Mouse (Mus musculus) frontal cortex, postnatal 25 days (tissue): ENCODE measurements around the gene Sh3gl2.
A peak's percentile ranks its signal among the peaks of the same experiment; 100 is the strongest.

Source experiments
- DNase-seq, 2 experiments: peaks; one replicate each; pipeline ENCODE4 v3.0.0; 2022; ENCODE audit warnings: low spot score in 2 of 2

The Sh3gl2 gene

DNA sequence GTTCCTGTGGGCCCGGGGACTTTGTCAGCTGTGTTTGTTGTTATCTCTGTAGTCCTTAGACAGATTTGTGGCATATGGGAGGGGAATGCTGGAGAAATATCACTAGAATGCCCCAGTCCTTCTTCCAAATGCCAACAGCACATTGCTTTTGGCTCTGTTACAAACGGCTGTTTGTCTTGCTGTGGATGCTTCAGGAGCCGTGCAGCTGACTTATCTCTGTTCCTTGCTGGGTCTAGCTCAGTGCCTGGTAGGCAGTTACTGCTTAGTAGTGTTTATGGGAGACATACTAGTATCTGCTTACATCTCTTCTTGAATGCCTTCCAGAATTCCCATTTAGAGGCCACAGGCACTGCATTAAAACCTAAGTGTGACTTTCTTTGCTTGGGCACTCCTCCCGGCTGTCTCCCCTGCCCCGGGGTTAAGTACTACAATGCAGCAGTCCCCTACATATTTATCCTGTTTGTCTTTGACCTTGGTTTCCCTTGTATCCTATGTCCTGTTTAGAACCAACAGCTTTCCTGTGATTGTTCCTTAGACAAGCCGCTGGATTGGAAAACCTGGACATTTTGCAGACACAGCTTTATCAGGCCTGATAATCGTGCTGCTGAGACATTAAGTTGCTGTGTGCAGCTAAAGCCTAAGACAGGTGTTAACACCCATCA is 101.1 kb downstream of the Sh3gl2 start:
- no peak for DNase-seq

GRCm38 (mm10) chr4:85319092-85319491 is 114.2 kb downstream of the Sh3gl2 start:
- no peak for DNase-seq

DNA sequence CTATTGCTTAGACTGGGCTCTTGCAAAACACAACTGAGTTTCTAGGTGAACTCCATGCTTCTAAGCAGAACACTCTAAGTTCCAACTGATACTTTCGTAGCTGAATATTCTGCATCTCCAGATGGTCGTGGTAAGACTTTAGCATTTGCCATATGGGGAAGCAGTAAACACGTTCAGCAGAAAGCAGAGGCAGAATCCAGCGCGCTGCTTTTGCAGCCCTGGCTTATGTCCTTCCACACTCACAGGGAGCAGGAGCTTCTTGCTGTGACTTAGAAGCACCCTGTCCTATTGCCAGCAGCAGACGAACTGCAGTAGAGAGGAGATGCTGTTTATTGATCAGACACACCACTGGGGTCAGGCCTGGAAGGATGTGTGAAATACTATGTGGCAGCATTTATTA is 120.5 kb downstream of the Sh3gl2 start:
- peak in 1 of 2 experiments; percentile 44 for DNase-seq

- DNase-seq, result no peak
Measured at GRCm38 (mm10) chr4:85326052-85326451, 121.1 kb downstream of the Sh3gl2 start.

- no peak for DNase-seq
Measured at GRCm38 (mm10) chr4:85334688-85335200, 129.8 kb downstream of the Sh3gl2 start.

DNA sequence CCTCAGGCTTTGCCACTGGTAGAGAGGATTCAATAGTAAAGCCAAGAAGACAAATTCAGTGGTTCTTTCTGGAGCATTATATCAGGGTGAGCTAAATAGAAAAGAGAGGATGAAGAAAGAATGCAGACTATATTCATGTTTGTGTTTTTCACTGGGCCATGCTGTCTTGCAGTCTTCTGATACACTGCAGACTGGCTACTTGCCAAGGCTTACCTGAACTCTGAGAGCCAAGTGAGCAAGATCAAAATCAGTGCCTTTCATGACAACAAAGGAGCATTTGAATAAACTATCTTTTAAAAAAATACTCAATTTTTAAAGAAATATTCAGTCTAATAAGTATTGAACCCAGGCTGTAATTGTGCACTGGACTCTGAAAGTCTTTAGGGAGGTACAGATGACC is 131.4 kb downstream of the Sh3gl2 start:
- DNase-seq, result no peak

GRCm38 (mm10) chr4:85339126-85339525 is 134.2 kb downstream of the Sh3gl2 start:
- no peak for DNase-seq

DNA sequence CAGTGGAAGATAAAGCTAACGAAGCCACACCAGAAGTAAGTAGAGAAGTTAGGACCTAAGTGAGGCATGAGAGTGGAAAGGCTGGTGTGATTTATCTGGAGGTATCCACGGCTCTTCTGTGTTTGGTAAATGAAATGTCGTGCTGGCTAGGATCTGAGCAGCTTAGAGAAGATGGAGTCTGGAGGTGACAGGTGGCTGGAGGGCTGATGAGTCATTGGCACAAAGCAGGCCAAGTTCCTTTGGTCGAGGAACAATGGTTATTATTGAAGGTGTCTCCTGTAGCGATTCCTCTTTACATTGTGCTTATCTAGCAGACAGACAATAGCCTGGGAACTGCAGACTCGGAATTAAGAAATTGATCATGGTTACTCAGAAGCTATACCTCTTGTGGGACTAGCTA is 135.8 kb downstream of the Sh3gl2 start:
- DNase-seq, result no peak

DNA sequence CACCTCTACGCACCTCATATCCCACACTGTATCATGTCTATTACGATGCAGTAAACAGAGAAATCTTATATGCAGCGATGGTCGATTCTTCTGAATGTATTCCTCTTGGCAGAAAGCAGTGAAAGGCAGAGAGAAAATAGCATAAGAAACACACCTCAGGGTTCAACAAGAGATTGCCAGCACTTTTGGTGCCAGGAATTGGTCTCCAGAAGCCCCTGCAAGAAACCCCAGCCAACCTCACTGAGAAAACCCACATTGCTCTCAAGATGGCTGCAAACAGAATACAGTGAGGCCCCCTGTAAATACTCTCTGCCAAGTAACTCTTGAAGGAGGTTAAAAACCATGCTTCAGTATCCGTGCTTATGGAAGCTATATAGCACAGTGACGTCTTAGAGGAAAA is 141.0 kb downstream of the Sh3gl2 start:
- no peak for DNase-seq

DNA sequence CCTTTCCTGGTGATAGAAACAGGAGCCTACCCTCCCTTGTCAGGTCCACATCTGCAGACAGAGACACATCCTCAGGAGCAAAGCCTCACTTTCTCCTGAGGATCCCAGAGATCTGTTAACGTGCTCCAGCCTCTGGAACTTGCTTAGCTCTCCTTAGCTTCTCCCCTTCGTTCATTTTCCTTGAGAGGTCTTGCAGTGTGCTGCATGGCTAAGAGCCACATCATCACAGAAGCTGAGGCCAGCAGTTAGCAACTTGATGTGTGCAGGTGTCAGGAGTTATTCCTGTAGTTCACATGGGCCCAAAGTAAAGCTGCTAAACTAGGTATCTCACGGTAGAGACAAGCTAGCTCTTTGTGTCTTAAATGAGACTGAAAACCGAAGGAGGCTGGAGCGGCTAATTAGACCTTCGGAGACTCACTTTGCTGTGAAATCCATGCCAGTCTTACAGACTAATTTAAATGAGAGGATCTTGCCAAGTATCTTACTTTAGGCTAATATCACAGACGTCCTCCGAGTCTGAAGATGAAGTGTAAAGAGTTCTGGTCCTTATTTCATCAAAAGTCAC is 143.2 kb downstream of the Sh3gl2 start:
- DNase-seq, result no peak

- DNase-seq, result no peak
Measured at GRCm38 (mm10) chr4:85362661-85363060, 157.7 kb downstream of the Sh3gl2 start.

- DNase-seq, result no peak
Measured at GRCm38 (mm10) chr4:85363205-85363604, 158.3 kb downstream of the Sh3gl2 start.

GRCm38 (mm10) chr4:85371036-85371435 is 166.1 kb downstream of the Sh3gl2 start:
- DNase-seq, result peak; percentile 25 to 41

DNA sequence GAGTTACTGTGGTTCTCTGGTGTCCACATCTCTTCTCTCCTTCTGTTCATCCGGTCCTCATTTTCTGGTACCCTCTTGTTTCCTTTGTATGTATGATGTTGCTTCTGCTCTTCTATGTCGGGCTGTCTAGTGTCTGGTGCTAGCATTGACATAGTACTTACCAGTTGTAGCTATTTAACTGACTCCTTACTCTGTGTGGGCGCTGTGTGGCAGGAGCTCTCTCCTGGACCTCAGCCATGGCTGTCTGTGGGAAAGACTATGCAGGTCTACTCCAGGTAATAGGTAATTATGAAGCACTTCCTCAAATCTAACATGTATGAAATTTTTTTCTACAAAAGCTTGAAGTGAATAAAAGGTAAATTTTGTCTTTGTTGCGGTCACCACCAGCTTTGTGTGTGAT is 169.9 kb downstream of the Sh3gl2 start:
- DNase-seq, result no peak

DNA sequence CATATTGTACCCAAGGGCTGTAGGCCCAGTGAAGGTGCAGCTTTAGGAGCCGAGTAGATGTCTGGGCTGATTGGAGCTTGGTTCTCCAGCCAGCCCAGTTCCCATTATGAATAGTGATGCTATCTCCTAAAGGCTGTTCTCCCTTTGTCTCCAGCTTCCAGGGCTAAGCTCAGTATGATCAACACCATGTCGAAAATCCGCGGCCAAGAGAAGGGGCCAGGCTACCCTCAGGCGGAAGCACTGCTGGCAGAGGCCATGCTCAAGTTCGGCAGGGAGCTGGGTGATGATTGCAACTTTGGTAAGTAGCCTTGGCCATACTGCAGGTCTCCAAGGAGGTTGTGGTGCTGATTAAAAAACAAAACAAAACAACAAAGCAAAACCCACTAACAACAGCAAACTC is 171.3 kb downstream of the Sh3gl2 start:
- DNase-seq, result no peak

- DNase-seq, result no peak
Measured at GRCm38 (mm10) chr4:85376610-85377009, 171.7 kb downstream of the Sh3gl2 start.

DNA sequence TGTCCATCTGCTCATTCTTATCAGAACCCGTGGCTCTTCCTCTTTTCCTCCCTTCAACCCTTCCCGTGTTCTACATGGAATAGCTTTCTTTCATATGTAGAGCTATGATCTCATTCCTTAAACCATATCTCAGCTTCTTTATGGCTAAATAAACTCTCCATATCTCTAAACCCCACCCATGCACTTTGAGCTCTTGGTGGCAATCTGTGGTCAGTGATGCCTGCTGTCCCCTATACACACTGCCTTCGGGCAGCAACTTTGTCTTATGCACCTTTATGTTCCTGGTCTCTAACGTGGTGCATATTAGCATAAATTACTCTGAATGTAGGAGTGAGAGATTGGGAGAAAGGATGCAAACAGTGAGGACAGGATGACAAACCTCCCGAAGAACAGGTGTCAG is 180.3 kb downstream of the Sh3gl2 start:
- DNase-seq, result no peak

DNA sequence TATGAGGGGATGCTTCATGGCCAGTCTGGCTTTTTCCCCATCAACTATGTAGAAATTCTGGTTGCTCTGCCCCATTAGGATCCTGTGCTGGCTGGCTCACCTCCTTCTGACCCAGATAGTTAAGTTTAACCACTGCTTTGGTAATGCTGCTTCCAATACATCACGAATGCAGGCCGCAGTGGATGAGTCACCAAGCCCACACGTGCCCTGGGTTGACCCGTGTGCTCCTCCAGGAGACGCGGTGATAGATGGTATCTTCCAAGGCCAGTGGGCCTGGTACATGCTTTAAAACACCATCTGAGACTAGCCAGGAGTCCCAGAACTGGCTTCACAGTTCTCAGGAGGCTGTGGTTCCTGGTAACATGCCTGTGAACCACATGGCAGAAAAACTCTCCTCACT is 182.8 kb downstream of the Sh3gl2 start:
- DNase-seq, result no peak

- DNase-seq, result no peak
Measured at GRCm38 (mm10) chr4:85391795-85392194, 186.9 kb downstream of the Sh3gl2 start.

DNA sequence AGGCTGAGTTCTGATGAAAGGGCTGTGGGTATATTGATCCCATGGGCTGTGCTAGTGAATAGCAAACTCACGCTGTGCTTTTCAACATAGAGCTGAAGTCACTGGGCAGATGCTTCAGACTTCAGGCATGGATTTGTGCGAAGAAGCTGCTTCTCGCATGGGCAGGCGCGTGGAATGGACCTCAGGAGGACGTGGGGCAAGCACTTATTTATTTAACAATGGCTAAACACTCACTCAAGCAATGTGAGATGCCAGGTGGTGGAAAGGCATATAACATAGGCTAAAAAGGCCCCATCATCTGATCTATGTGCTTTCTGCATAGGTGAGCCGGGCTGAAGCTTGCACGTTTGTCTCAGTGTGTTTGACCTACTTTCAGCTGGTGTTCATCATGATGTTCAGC is 193.8 kb downstream of the Sh3gl2 start:
- no peak for DNase-seq

GRCm38 (mm10) chr4:85402823-85403222 is 197.9 kb downstream of the Sh3gl2 start:
- peak in 1 of 2 experiments; percentile 56 for DNase-seq

DNA sequence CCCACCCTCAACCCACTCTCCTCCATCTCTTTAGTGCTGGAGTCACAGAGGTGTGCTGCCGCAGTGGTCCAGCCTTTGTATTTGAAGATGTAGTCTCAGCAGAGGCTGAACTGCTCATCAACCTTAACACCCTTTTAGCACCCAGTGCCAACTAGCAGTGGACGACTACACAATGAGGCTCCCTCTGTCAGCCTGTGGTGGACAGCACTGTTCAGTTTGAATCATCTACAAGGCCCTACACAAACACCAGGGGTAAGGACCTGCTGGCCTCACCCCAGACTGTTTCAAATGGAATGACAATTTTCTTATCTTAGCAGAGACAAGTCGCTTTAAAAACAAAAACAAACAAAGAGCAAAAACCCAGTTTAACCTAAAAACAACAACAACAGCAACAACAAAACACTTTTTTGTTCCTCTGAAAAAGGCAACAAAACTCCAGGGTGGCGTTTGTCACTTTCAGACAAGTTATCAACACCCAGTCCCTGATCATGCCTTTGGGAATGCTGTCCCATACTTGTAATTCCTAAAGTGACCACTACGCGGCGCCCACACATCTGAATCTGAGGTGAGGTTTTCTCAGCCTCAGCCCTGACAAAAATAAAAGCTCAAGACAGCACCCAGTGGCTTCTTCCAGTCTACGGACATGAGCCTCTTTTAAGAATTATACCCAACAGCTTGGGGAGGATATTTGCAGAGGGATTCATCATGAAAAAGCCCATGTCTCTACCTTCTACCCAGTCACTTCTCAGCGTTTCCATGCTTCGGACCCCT is 199.7 kb downstream of the Sh3gl2 start:
- peak; percentile 43 to 47 for DNase-seq

- DNase-seq, result no peak
Measured at GRCm38 (mm10) chr4:85405276-85405675, 200.3 kb downstream of the Sh3gl2 start.
